Mouse (Mus musculus) CD4-positive, CD25-positive, alpha-beta regulatory T cell, adult 9 weeks (primary cell): Measurements from ENCODE around the gene Bud13. TPM values are rescaled to one million over a fixed set of nuclear protein-coding genes. Genes with fewer than 3 reads are reported as not detected.

Experiments used
- polyA plus RNA-seq: library from polyadenylated mRNA; unstranded; fragments of 100-300 nt; shearing (Covaris generic); gene quantifications from one replicate; pipeline ENCODE4 v1.2.1, GENCODE M21; 2017

The Bud13 gene
- polyA plus RNA-seq: 26.9 TPM

DNA sequence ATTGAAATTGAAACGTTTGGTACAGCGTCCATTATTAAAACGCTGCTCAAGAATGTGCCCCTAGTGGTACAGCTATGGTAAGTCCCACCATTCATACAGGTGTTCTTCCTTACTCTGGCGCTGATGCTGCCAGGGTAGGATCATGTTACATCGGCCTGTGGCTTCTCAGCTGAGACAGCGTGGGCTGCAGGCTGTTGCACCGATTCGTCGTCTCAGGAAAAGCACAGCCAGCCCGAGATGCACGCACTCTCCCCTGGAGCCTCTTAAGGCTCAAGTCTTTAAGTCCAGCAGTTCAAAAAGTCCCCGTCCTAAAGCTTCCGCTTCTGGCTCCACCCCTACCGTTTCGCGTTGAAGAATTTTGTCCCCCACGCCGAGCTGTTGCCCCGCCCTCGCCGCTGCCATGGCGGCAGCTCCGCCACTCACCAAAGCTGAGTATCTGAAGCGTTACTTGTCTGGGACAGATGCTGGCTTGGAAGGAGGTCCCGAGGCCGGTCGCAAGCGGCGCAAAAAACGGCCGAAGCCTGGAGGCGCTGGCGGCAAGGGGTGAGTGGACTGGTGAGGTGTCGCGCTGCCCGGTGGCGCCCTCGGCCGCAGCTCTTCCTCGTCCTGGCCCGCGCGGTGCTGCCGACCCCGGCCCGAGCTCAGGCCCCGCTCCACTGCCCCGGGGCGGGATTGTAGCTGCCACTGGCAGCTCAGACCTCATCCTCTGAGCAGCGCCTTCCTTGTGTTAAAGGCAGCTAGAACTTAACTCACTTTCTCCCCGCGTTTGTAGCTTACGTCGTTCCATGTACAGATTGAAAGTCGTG lies at the start of gene Bud13:
TSS of gene Bud13 (plus strand) at position 378 of the 806 bp plus-strand sequence.

DNA sequence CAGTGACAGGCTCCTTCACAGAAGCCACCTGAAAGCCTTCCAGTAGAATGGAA lies 47.4 kb upstream of the Bud13 start, which contains the start of gene Apoc3:
TSS of gene Apoc3 (minus strand) at position 41 of the 53 bp plus-strand sequence.

DNA sequence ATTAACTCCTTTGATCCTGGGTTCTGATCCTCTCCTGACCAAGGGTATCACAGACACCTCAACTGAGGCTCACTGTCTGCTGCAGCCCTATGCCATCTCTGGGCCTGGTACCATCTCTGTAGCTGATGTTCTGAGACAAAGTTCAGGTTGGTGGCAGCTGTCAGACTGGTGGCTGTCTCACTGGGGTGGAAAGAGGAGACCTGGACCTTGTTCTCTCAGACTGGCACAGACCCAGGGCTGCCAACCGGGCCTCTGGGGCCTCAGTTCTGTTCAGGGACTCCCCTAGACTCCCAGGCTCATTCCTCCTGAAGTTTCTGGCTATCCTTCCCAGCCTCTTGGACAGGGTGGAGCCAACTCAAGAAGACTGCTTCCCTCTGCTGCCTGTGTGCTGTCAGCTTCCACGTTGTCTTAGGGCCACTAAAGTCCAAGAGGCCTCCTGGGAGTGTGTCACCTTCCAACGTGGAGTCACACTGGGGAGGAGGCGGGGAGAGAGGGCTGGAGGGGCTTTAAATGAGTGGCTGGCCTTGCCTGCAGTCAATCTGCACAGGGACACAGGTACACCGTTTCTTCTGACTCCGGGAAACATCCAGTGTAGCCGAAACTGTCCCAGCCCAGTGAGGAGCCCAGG lies 42.2 kb upstream of the Bud13 start, which contains the start of gene Apoa4:
TSS of gene Apoa4 (plus strand) at position 171 of the 628 bp plus-strand sequence.

DNA sequence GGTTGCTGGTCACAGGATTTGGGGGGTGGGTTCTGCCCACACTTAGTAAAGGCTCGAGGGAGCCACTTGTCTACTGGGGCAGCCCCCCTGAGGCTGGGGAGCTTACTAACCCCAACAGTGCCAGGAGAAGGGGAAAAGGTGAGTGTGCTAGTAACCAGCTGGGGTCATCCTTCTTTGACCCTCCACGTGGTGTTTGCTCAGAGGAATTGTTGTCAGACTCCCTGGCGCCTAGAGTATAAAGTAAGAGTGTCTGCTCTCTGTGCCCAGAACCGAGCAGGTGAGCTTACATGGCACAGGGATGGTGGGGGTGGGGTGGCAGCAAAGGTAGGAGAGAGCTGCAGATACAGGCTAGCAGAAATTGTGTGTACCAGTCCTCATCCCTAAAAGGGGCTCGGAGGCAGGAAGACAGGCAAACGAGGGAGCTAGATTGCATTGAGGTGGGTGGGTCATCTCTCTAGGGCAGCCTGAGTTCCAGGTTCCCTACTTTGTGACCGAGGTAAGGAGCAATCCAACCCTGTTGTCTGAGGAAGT lies 14.4 kb upstream of the Bud13 start, which contains the start of gene Apoa5:
TSS of gene Apoa5 (plus strand) at position 291 of the 531 bp plus-strand sequence.

DNA sequence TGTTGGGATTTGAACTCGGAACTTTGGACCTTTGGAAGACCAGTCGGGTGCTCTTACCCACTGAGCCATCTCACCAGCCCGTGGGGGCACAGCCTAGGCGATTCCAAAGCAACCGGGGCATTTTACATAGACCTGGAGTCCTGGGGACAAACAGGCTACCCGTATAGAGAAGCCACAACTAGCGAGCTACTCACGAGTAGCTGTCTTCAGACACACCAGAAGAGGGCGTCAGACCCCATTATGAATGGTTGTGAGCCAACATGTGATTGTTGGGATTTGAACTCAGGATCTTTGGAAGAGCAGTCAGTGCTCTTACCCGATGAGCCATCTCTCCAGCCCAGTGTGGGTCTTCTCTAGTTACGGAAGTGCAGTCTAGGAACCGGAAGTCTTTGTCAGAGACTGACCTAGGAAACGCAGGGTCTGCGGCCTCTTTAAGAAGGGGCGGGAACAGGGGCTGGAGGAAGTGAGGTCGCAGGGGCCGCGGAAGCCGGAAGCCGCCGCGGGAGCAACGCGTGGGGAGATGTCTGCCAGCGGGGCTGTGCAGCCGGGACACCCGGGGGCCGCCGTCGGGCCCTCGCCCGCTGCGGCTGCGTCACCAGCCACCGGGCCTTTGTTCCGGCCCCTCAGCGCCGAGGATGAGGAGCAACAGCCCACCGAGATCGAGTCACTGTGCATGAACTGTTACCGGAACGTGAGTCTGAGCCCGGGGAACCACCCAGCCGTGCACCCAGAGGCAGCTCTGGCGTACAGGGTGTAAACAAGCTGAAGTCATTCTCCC lies 9.9 kb upstream of the Bud13 start, which contains the start of gene Zpr1:
TSS of gene Zpr1 (plus strand) at position 388 of the 778 bp plus-strand sequence.

DNA sequence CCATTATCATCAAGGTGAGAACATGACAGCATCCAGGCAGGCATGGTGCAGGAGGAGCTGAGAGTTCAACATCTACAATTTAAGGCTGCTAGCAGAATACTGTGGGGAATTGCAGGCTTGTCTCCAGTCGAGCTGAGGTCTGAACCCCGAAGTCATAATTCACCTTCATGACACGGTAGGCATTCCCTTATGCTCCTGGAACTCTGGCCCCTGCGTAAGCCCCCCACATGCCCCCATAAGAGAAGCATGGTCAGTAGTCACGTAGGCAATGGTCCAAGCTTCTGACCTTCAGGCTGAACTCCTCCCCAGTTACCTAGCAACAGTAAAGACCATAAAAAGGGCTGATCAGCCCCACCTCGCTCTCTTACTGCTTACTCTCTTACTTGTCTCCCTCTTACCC lies 37.1 kb downstream of the Bud13 start, which contains the start of gene 4931429L15Rik:
TSS of gene 4931429L15Rik (minus strand) at position 101 of the 400 bp plus-strand sequence.

Other genes with a start within 250 kb of the Bud13 start
- gene Apoa1, start 54.4 kb upstream of the Bud13 start, polyA plus RNA-seq: not detected
- not detected for gene Apoc3, start 47.4 kb upstream of the Bud13 start, polyA plus RNA-seq
- not detected for gene Apoa4, start 42.3 kb upstream of the Bud13 start, polyA plus RNA-seq
- not detected for gene Apoa5, start 14.4 kb upstream of the Bud13 start, polyA plus RNA-seq
- 52.5 TPM for gene Zpr1, start 9.9 kb upstream of the Bud13 start, polyA plus RNA-seq
- not detected for gene 4931429L15Rik, start 37.0 kb downstream of the Bud13 start, polyA plus RNA-seq